Mouse (Mus musculus): Measurements from ENCODE around the gene Ttc9. TPM values are rescaled to one million over a fixed set of nuclear protein-coding genes. Genes with fewer than 3 reads are reported as not detected.

Ttc9 gene
- polyA plus RNA-seq, 1 experiment = 31.2 TPM

DNA sequence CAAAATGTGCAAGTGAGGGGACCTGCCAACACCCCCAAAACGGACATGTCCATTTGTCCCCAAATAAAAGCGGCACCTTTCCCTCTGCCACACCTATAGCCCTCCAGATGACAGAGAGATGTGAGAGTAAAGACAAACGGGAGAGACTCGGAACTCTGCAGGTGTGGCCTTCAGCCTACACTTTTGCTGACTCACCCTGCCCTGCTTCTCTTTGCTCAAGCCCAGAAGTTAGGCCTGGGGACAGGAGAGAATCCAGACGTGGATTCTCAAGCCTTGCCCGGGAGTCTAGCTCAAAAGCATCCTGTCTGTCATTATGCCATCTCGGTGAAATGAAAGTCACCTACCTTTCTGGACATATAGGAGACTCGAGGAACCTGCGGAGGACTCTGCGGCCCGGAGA, 52.3 kb downstream of the Ttc9 start:
- Histone ChIP-seq H3K79me2 (ENCODE audit: control insufficient read depth, insufficient read depth) (no peaks in the 10 kb centered on the region), H3K36me3 (ENCODE audit: control insufficient read depth, insufficient read depth) (no peaks in the 10 kb centered on the region), H3K4me3 (no peak overlapping the region), H3K4me2 (ENCODE audit: low read depth) (no peak overlapping the region), H3ac (ENCODE audit: control insufficient read depth, insufficient read length) (no peak overlapping the region), H3K27me3 (ENCODE audit: control insufficient read depth, insufficient read depth, insufficient read length) (no peaks in the 10 kb centered on the region)
- TF ChIP-seq E2F4 (IDR thresholded peaks at IDR 0.05; ENCODE audit: insufficient read depth) (no peak), MAX (IDR thresholded peaks at IDR 0.05; ENCODE audit: low read depth) (no peak), CEBPB (IDR thresholded peaks at IDR 0.05; ENCODE audit: insufficient read depth, poor library complexity, severe bottlenecking) (no peak), REST (IDR thresholded peaks at IDR 0.05; ENCODE audit: insufficient read depth, insufficient read length) (no peak), POLR2A (IDR thresholded peaks at IDR 0.05; ENCODE audit: insufficient read length, low read depth) (no peak), POLR2AphosphoS2 (IDR thresholded peaks at IDR 0.05; ENCODE audit: insufficient read length, low read depth) (no peak), MYOD1 (IDR thresholded peaks at IDR 0.05; ENCODE audit: control insufficient read depth in 1 of 3, insufficient read length in 2 of 3, low read depth in 2 of 3) (no peak), TCF3 (IDR thresholded peaks at IDR 0.05; ENCODE audit: insufficient read length, low read depth) (no peak), USF1 (IDR thresholded peaks at IDR 0.05; ENCODE audit: low read depth) (no peak), TCF12 (IDR thresholded peaks at IDR 0.05; ENCODE audit: insufficient read depth, poor library complexity, severe bottlenecking) (no peak), SRF (IDR thresholded peaks at IDR 0.05; ENCODE audit: control insufficient read depth, insufficient read length, low read depth) (no peak), MYOG (IDR thresholded peaks at IDR 0.05; ENCODE audit: control insufficient read depth in 1 of 3, insufficient read depth in 1 of 3, insufficient read length in 2 of 3, low read depth in 2 of 3) (no peak)

DNA sequence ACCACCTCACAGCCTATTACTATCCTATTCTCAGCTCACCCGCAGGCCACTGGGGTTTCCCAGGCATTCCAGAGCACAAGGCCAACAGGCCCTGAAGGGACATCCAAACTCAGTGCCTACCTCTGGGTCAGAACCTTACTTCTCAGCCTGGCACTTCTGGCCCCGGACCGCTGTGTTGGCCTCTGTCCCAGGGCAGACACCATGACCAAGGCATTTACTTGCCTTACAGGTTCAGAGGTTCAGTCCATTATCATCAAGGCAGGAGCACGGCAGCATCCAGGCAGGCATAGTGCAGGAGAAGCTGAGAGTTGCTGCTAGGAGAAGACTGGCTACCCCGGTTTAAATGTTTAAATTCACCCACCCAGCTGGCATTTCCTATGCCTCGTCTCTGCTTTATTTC, 53.0 kb downstream of the Ttc9 start:
- TF ChIP-seq TCF3 (IDR thresholded peaks at IDR 0.05; ENCODE audit: insufficient read length, low read depth) = no peak
- no peak for TF ChIP-seq POLR2AphosphoS2 (IDR thresholded peaks at IDR 0.05; ENCODE audit: insufficient read length, low read depth)
- no peak for TF ChIP-seq MYOG (IDR thresholded peaks at IDR 0.05; ENCODE audit: control insufficient read depth in 1 of 3, insufficient read depth in 1 of 3, insufficient read length in 2 of 3, low read depth in 2 of 3)
- TF ChIP-seq E2F4 (IDR thresholded peaks at IDR 0.05; ENCODE audit: insufficient read depth) = no peak
- no peak for TF ChIP-seq POLR2A (IDR thresholded peaks at IDR 0.05; ENCODE audit: insufficient read length, low read depth)
- no peak for TF ChIP-seq MAX (IDR thresholded peaks at IDR 0.05; ENCODE audit: low read depth)
- TF ChIP-seq MYOD1 (IDR thresholded peaks at IDR 0.05; ENCODE audit: control insufficient read depth in 1 of 3, insufficient read length in 2 of 3, low read depth in 2 of 3) = no peak
- TF ChIP-seq TCF12 (IDR thresholded peaks at IDR 0.05; ENCODE audit: insufficient read depth, poor library complexity, severe bottlenecking) = no peak
- no peak for TF ChIP-seq CEBPB (IDR thresholded peaks at IDR 0.05; ENCODE audit: insufficient read depth, poor library complexity, severe bottlenecking)
- TF ChIP-seq USF1 (IDR thresholded peaks at IDR 0.05; ENCODE audit: low read depth) = no peak
- no peak for TF ChIP-seq SRF (IDR thresholded peaks at IDR 0.05; ENCODE audit: control insufficient read depth, insufficient read length, low read depth)
- TF ChIP-seq REST (IDR thresholded peaks at IDR 0.05; ENCODE audit: insufficient read depth, insufficient read length) = no peak
- Histone ChIP-seq H3ac (ENCODE audit: control insufficient read depth, insufficient read length) (no peak overlapping the region), H3K4me2 (ENCODE audit: low read depth) (no peak overlapping the region), H3K27me3 (ENCODE audit: control insufficient read depth, insufficient read depth, insufficient read length) (no peaks in the 10 kb centered on the region), H3K36me3 (ENCODE audit: control insufficient read depth, insufficient read depth) (no peaks in the 10 kb centered on the region), H3K4me3 (no peak overlapping the region), H3K79me2 (ENCODE audit: control insufficient read depth, insufficient read depth) (no peaks in the 10 kb centered on the region)

DNA sequence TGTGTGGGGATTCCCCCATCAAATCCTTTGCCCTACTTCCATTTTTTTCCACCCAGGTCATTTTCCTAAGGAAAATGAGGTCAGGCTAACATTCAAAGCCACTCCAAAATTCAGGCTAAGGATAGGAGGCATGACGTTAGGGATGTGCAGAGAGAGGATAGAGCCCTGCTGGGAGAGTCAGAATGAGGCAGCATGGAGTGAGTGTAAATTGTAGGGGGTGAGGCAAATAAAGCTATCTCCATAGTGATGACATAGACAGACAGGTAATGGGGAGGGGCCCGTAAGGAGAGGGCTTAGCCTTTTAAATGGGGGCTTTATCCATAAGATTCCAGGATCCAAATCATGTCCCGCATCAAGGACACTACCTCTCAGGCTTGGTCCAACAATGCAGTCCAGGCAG, 54.9 kb downstream of the Ttc9 start:
- H3ac ChIP-seq (ENCODE audit: control insufficient read depth, insufficient read length) = no peak overlapping the region
- H3K36me3 ChIP-seq (ENCODE audit: control insufficient read depth, insufficient read depth) = no peaks in the 10 kb centered on the region
- no peak overlapping the region for H3K4me3 ChIP-seq
- H3K79me2 ChIP-seq (ENCODE audit: control insufficient read depth, insufficient read depth) = no peaks in the 10 kb centered on the region
- H3K27me3 ChIP-seq (ENCODE audit: control insufficient read depth, insufficient read depth, insufficient read length) = no peaks in the 10 kb centered on the region
- TF ChIP-seq SRF (IDR thresholded peaks at IDR 0.05; ENCODE audit: control insufficient read depth, insufficient read length, low read depth) (no peak), POLR2AphosphoS2 (IDR thresholded peaks at IDR 0.05; ENCODE audit: insufficient read length, low read depth) (no peak), CEBPB (IDR thresholded peaks at IDR 0.05; ENCODE audit: insufficient read depth, poor library complexity, severe bottlenecking) (no peak), TCF3 (IDR thresholded peaks at IDR 0.05; ENCODE audit: insufficient read length, low read depth) (no peak), USF1 (IDR thresholded peaks at IDR 0.05; ENCODE audit: low read depth) (no peak), MYOD1 (IDR thresholded peaks at IDR 0.05; ENCODE audit: control insufficient read depth in 1 of 3, insufficient read length in 2 of 3, low read depth in 2 of 3) (no peak), POLR2A (IDR thresholded peaks at IDR 0.05; ENCODE audit: insufficient read length, low read depth) (no peak), REST (IDR thresholded peaks at IDR 0.05; ENCODE audit: insufficient read depth, insufficient read length) (no peak), E2F4 (IDR thresholded peaks at IDR 0.05; ENCODE audit: insufficient read depth) (no peak), MYOG (IDR thresholded peaks at IDR 0.05; ENCODE audit: control insufficient read depth in 1 of 3, insufficient read depth in 1 of 3, insufficient read length in 2 of 3, low read depth in 2 of 3) (no peak), TCF12 (IDR thresholded peaks at IDR 0.05; ENCODE audit: insufficient read depth, poor library complexity, severe bottlenecking) (no peak)
- no peak overlapping the region for H3K4me2 ChIP-seq (ENCODE audit: low read depth)

DNA sequence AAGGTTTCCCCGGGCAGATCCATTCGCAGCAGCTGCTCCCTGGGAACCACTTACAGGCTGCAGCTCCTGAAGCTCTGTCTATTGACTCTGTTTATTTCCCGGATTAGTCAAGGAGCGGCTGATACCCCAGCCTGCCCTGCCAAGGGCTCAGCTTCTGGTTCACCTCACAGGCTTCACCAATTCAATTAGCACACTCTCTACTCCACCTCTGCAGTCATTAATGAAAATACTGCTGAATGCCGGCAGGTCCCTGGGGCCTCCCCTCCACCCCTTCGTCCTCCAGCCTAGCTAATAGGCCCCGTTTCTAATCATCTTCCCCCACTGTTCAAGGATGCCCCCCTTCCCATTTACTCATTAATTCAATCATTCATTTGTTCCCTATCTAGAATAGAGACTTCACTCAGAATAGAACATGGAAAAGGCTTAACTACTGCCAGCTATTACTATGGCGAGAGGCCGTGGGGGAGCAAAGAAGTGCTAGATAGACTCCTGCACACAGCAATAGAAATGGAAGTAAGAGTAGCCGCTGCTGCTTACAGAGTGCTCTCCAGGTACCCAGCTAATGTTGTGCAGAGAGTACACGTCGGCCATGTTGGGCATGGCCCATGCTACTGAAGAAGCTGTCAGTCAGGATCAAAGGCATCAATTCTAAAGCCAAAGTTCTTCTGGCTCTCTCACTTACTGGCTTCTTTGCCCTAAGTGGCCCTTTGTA, 55.5 kb downstream of the Ttc9 start:
- H3K4me3 ChIP-seq = no peak overlapping the region

More for the DNA sequence above, 55.5 kb downstream of the Ttc9 start:
- H3K36me3 ChIP-seq (ENCODE audit: control insufficient read depth, insufficient read depth) = no peaks in the 10 kb centered on the region
- TF ChIP-seq SRF (IDR thresholded peaks at IDR 0.05; ENCODE audit: control insufficient read depth, insufficient read length, low read depth) = no peak
- no peak for TF ChIP-seq MYOG (IDR thresholded peaks at IDR 0.05; ENCODE audit: control insufficient read depth in 1 of 3, insufficient read depth in 1 of 3, insufficient read length in 2 of 3, low read depth in 2 of 3)
- no peak for TF ChIP-seq POLR2A (IDR thresholded peaks at IDR 0.05; ENCODE audit: insufficient read length, low read depth)
- no peak for TF ChIP-seq MAX (IDR thresholded peaks at IDR 0.05; ENCODE audit: low read depth)
- H3K79me2 ChIP-seq (ENCODE audit: control insufficient read depth, insufficient read depth) = no peaks in the 10 kb centered on the region
- H3ac ChIP-seq (ENCODE audit: control insufficient read depth, insufficient read length) = no peak overlapping the region
- H3K27me3 ChIP-seq (ENCODE audit: control insufficient read depth, insufficient read depth, insufficient read length) = no peaks in the 10 kb centered on the region
- H3K4me2 ChIP-seq (ENCODE audit: low read depth) = no peak overlapping the region
